Mouse (Mus musculus): ENCODE measurements around the gene Nudt4. TPM values are rescaled to one million over a fixed set of nuclear protein-coding genes. Genes with fewer than 3 reads are reported as not detected.

Nudt4 gene
- total and polyA plus RNA-seq, 3 experiments, result 23.7 to 67.4 (median 39.2) TPM

DNA sequence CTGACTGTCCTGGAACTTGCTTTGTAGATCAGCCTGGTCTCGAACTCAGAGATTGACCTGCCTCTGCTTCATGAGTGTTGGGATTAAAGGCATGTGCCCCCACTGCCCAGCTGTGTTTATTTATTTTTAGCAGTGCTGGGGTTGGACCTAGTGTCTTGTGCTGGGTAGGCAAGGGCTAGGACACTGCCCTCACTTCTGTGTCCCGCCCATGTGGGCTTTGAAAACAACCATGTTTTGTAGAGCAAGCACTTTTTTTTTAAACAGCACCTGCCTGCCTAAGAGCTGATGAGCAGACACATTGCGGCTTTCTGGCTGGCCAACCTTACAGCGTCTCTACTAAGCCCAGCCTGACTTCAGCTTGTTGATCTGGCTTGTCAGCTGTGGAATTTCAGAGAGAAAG lies 27.3 kb upstream of the Nudt4 start:
- dilution Hi-C loops (cut with MboI; ENCODE audit: extremely low pct_ligation_motif_present, extremely low pct_unique_long_range_greater_than_20kb, low sequenced_read_pairs), result no loop called here

DNA sequence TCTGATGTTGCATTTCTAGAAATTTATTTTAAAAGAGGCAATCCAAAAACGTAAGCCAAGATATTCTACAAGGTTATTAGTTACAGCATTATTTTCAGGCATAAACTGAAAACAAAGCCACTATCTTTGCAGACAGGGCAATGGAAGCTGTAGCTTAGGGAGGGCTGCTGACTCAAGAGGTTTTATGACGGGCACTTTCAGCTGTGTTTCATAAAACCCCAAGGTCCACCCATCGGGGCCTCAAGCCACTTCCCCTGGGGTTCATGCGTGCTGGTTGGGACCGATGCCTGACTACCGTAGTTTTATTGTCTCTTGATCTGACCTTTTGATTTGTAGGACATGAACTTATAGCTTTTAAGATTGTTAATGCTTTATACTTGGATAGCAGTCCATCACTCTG lies 26.2 kb upstream of the Nudt4 start:
- dilution Hi-C loops (cut with MboI; ENCODE audit: extremely low pct_ligation_motif_present, extremely low pct_unique_long_range_greater_than_20kb, low sequenced_read_pairs), result no loop called here
- no peaks in the 10 kb centered on the region for H3K4me1 ChIP-seq (ENCODE audit: control insufficient read depth in 1 of 2, insufficient read depth in 2 of 2)
- DNase-seq (ENCODE audit: extremely low read depth), result no peak
- H3K9ac ChIP-seq (ENCODE audit: insufficient read depth, low read depth), result no peak overlapping the region
- peaks cover 3% of the 10 kb centered on the region for H3K9me3 ChIP-seq (replicated peaks; ENCODE audit: low read length)
- no peaks in the 10 kb centered on the region for H3K36me3 ChIP-seq (replicated peaks in 1 of 2; ENCODE audit: control insufficient read depth in 1 of 2, insufficient read depth in 1 of 2, low read length in 1 of 2)
- no peak overlapping the region for H3K4me3 ChIP-seq (replicated peaks in 1 of 3; ENCODE audit: low read depth in 2 of 3, low read length in 2 of 3, poor library complexity in 1 of 3)
- in situ Hi-C loops (cut with MboI; ENCODE audit: low pct_ligation_motif_present, low pct_unique_long_range_greater_than_20kb, low sequenced_read_pairs), result no loop called here
- no peak overlapping the region for H3K4me2 ChIP-seq (ENCODE audit: insufficient read depth, low read depth, poor library complexity, severe bottlenecking)
- no peaks in the 10 kb centered on the region for H3K79me2 ChIP-seq (replicated peaks; ENCODE audit: control insufficient read depth, extremely low read depth, insufficient read depth, poor library complexity, severe bottlenecking)
- H3K27me3 ChIP-seq (replicated peaks), result no peaks in the 10 kb centered on the region
- TF ChIP-seq CHD1 (IDR thresholded peaks at IDR 0.05; ENCODE audit: low read depth, low read length) (no peak), TCF12 (IDR thresholded peaks at IDR 0.05; ENCODE audit: low read depth, low read length) (no peak), SMC3 (IDR thresholded peaks at IDR 0.05; ENCODE audit: low read depth, low read length) (no peak), JUND (conservative IDR thresholded peaks at IDR 0.05; ENCODE audit: low read depth, low read length) (no peak), MXI1 (IDR thresholded peaks at IDR 0.05; ENCODE audit: low read depth, low read length) (no peak), PAX5 (IDR thresholded peaks at IDR 0.05; ENCODE audit: low read length) (no peak)
- H3K27ac ChIP-seq (ENCODE audit: insufficient read depth, low read depth), result no peak overlapping the region

More for the DNA sequence above, 27.3 kb upstream of the Nudt4 start:
- H3K4me3 ChIP-seq (replicated peaks in 1 of 3; ENCODE audit: low read depth in 2 of 3, low read length in 2 of 3, poor library complexity in 1 of 3), result no peak overlapping the region
- DNase-seq (ENCODE audit: extremely low read depth), result no peak
- in situ Hi-C loops (cut with MboI; ENCODE audit: low pct_ligation_motif_present, low pct_unique_long_range_greater_than_20kb, low sequenced_read_pairs), result no loop called here
- H3K27me3 ChIP-seq (replicated peaks), result no peaks in the 10 kb centered on the region
- no peaks in the 10 kb centered on the region for H3K79me2 ChIP-seq (replicated peaks; ENCODE audit: control insufficient read depth, extremely low read depth, insufficient read depth, poor library complexity, severe bottlenecking)
- no peaks in the 10 kb centered on the region for H3K36me3 ChIP-seq (replicated peaks in 1 of 2; ENCODE audit: control insufficient read depth in 1 of 2, insufficient read depth in 1 of 2, low read length in 1 of 2)
- TF ChIP-seq MEF2A (IDR thresholded peaks at IDR 0.05; ENCODE audit: borderline replicate concordance, low read depth, low read length), result no peak
- TF ChIP-seq EP300 (IDR thresholded peaks at IDR 0.05; ENCODE audit: low read length), result no peak
- TF ChIP-seq POLR2AphosphoS2 (IDR thresholded peaks at IDR 0.05; ENCODE audit: low read depth, low read length), result no peak
- no peak for TF ChIP-seq MAFK (IDR thresholded peaks at IDR 0.05; ENCODE audit: insufficient replicate concordance, low read length)
- no peak for TF ChIP-seq ZMIZ1 (IDR thresholded peaks at IDR 0.05; ENCODE audit: low read depth, low read length)
- TF ChIP-seq ZNF384 (IDR thresholded peaks at IDR 0.05; ENCODE audit: low read depth, low read length), result no peak
- no peak for TF ChIP-seq RAD21 (IDR thresholded peaks at IDR 0.05; ENCODE audit: low read depth, low read length)
- no peak for TF ChIP-seq ELF1 (IDR thresholded peaks at IDR 0.05; ENCODE audit: low read depth, low read length)
- no peak for TF ChIP-seq E2F4 (IDR thresholded peaks at IDR 0.05; ENCODE audit: insufficient replicate concordance, low read depth, low read length)
- TF ChIP-seq MXI1 (IDR thresholded peaks at IDR 0.05; ENCODE audit: low read depth, low read length), result no peak
- no peak for TF ChIP-seq RCOR1 (conservative IDR thresholded peaks at IDR 0.05; ENCODE audit: low read depth, low read length)
- TF ChIP-seq HCFC1 (IDR thresholded peaks at IDR 0.05; ENCODE audit: low read depth, low read length), result no peak
- TF ChIP-seq IRF4 (IDR thresholded peaks at IDR 0.05; ENCODE audit: low read depth, low read length), result no peak
- no peak for TF ChIP-seq NRF1 (IDR thresholded peaks at IDR 0.05; ENCODE audit: low read depth, low read length)
- TF ChIP-seq ETS1 (conservative IDR thresholded peaks at IDR 0.05; ENCODE audit: low read depth, low read length), result no peak
- no peak for TF ChIP-seq MAZ (IDR thresholded peaks at IDR 0.05; ENCODE audit: low read depth, low read length)
- no peak for TF ChIP-seq KAT2A (IDR thresholded peaks at IDR 0.05; ENCODE audit: insufficient replicate concordance, low read length)
- H3K4me1 ChIP-seq (ENCODE audit: control insufficient read depth in 1 of 2, insufficient read depth in 2 of 2), result no peaks in the 10 kb centered on the region
- no peak overlapping the region for H3K9ac ChIP-seq (ENCODE audit: insufficient read depth, low read depth)
- H3K27ac ChIP-seq (ENCODE audit: insufficient read depth, low read depth), result no peak overlapping the region
- peaks cover 3% of the 10 kb centered on the region for H3K9me3 ChIP-seq (replicated peaks; ENCODE audit: low read length)
- no peak overlapping the region for H3K4me2 ChIP-seq (ENCODE audit: insufficient read depth, low read depth, poor library complexity, severe bottlenecking)
